Mouse (Mus musculus) cerebellum, adult 9-11 months (tissue): Measurements from ENCODE around the gene Cd244a.

ENCODE experiments used
- DNase-seq: peaks from one replicate; pipeline ENCODE4 v3.0.0; 2022

Gene Cd244a

GRCm38 (mm10) chr1:171584584-171584983, 25.6 kb downstream of the Cd244a start:
- no peak for DNase-seq

GRCm38 (mm10) chr1:171604686-171605085, 45.7 kb downstream of the Cd244a start:
- DNase-seq = no peak

DNA sequence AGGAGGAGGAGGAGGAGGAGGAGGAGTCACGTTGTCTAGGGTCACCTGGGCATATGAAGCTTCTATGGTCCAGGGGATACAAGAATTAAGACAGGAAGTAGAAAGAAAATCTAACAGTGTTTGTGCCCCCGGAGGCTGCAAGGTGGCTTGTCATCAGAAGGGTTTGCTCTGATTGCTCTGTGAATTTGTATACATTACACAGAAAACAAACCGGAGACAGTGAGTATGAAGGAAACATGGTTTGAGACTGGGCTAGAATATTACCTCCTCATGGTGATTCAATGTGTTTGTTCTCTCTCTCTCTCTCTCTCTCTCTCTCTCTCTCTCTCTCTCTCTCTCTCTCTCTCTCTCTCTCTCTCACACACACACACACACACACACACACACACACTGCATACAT, 47.7 kb downstream of the Cd244a start:
- DNase-seq = no peak

DNA sequence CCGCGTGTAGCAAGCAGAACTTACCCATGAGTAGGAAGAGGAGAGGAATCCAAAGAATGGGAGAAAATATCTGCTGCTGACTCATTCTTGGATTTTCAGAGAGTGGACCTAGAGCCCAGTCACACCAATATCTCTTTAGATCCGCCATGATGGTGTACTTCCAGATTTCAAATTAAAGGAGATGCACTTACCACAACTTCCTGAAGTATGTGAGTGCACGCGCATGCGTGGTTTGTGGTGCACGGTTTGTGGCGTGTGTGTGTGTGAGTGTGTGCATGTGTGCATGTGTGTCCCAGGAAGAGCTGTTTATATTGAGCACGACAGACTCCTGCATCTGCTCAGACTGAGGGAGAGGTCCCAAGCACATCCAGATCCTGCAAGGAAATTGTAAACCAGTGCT, 48.2 kb downstream of the Cd244a start, which contains the start of gene Ly9:
Gene Ly9 (minus strand): TSS at position 235 of the 400 bp plus-strand sequence.
- no peak for DNase-seq

GRCm38 (mm10) chr1:171610026-171610425, 51.0 kb downstream of the Cd244a start:
- no peak for DNase-seq

- DNase-seq = no peak
These were observed 51.8 kb downstream of the Cd244a start for GRCm38 (mm10) chr1:171610781-171611180.

GRCm38 (mm10) chr1:171613962-171614361, 55.0 kb downstream of the Cd244a start:
- DNase-seq = no peak

- DNase-seq = no peak
These were observed 58.0 kb downstream of the Cd244a start for GRCm38 (mm10) chr1:171616881-171617515.

DNA sequence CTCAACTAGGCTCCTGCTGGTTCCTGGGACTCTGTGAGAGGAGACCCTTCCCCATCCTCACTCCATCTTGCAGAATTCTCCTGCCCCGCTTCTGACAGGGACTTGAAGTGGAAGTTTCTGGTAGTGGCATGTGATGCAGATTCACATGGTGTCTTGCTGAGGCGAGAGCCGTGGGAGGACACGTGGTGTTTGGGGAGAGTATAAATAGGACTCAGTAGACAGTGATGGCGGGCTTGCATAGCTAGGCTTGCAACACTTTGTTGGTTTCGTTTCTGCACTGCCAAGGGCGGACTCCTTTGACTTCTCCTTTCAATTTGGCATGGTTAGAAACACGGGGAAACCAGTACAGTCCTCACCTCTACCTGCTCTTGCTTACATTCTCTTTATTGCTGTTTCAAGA, 60.0 kb downstream of the Cd244a start:
- DNase-seq = no peak

GRCm38 (mm10) chr1:171619645-171620044, 60.7 kb downstream of the Cd244a start:
- no peak for DNase-seq

- no peak for DNase-seq
These were observed 61.1 kb downstream of the Cd244a start for GRCm38 (mm10) chr1:171620091-171620490.

DNA sequence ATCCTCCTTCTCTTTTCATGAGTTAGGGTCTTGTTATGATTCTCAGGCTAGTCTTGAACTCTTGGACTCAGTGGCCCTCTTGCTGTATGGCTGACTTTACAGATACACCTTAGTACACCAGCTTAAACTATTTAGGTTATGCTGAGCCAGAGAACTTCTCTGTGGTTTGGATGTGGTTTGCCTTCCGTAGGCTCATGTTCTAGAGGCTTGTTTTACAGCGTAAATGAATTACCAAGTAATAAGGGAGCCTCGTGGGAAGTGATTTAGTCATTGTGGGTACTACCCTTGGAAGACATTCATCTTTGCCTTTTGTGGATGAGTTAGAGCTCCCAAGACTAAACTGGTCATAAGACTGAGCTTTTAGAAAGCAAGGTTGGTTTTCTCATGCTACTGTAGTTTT, 68.8 kb downstream of the Cd244a start:
- DNase-seq = no peak

GRCm38 (mm10) chr1:171629168-171629567, 70.2 kb downstream of the Cd244a start:
- no peak for DNase-seq

DNA sequence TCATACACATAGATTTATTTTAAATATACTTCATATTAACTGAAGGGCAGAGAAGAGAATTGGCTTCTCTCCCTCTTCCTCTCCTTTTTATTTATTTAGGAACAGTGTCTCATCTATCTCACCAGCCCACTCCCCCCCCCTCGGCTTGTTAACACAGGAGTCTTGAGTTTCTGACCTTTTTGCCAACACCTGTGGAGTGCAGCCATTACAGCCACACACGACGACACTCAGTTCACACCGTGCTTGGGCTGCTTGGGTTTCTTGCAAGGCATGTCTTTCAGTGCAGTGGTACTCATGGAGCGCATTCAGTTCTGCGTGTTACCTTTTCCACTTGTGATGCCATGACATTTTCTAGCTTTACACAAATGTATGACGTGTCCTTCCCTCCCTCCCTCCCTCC, 71.0 kb downstream of the Cd244a start:
- DNase-seq = no peak

- DNase-seq = no peak
These were observed 71.9 kb downstream of the Cd244a start for GRCm38 (mm10) chr1:171630912-171631311.

DNA sequence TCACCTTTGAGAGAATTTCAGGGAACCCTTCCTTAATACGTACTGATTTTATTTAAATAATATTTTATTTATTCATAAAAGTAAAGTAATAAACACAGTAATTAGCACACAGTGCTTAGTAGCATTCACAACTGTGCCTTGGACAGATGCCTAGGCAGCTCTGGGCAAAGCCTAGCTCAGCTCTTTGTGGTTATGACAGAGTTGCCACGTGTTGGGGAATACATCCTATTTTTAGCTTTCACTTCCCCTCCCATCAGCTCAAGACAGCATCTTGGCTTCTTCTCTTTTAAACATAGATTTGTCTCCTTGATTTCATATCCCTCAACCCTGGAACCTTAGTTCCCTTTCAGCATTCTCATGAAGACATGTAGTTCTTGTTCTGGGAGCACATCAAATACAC, 72.5 kb downstream of the Cd244a start:
- no peak for DNase-seq

DNA sequence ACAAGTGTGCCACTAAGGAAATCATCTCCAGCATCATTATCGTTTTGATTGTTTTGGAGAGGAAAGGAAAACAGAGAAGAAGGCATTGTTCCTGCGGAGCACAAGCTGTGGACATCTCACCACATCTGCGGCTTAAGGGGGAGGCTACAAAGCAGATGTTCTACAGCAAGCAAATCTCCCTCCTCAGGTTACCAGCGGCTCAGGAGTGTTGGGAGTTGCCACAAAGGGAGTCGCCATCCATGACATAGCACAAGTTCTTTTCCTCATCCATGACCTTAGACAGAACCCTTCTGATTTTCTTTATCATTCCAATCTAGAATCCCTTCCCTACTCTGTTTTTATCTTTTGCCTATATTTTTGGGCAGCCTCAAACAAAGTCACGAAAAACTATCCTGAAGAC, 76.7 kb downstream of the Cd244a start:
- DNase-seq = no peak

- no peak for DNase-seq
These were observed 78.1 kb downstream of the Cd244a start for GRCm38 (mm10) chr1:171637101-171637500.

GRCm38 (mm10) chr1:171638686-171639085, 79.7 kb downstream of the Cd244a start:
- no peak for DNase-seq

GRCm38 (mm10) chr1:171640796-171641195, 81.8 kb downstream of the Cd244a start:
- no peak for DNase-seq

- DNase-seq = no peak
These were observed 84.6 kb downstream of the Cd244a start for GRCm38 (mm10) chr1:171643612-171644011.

DNA sequence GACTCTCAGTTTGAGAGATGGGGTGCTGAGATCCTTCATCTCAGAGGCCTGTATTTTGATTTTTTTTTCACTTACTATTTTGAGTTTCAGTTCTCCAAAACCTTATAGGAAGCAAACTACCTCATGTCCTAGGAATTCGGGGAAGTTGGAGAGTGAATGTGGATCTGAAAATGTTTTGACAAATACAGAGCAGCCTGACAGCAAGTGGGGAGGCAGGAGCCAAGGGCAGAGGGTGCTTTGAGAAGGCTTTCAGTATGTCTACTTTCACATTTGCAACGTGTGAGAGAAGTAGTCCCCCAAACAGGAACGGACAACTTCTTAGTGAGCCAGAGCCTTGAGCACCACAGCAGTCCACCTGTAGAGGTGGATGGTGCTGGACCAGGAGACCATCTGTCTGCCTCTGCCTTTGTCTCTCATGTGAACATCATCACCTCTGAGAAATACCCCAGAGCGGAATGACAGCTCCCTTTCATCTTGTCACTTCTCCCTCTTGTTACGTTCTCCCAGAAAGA, 87.5 kb downstream of the Cd244a start:
- no peak for DNase-seq

DNA sequence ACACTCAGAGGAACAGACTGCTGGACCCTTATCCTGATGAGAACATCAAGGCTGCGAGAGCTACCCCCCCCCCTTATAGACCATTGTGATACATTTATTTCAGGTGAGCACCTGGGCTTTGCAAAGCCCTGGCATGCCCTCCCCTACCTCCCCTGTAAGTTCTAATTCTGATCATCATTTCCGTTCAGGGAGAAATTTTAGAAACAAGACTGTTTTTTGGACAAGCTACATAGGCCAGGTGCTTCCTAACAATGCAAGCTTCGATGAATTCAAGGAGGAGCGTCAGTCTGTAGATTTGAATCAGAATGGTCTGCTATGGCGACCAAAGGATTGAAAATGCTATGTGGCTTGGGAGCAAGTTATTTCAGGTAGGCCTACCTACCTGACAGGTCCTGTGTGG, 88.7 kb downstream of the Cd244a start:
- no peak for DNase-seq

- DNase-seq = no peak
These were observed 89.8 kb downstream of the Cd244a start for GRCm38 (mm10) chr1:171648840-171649239.

DNA sequence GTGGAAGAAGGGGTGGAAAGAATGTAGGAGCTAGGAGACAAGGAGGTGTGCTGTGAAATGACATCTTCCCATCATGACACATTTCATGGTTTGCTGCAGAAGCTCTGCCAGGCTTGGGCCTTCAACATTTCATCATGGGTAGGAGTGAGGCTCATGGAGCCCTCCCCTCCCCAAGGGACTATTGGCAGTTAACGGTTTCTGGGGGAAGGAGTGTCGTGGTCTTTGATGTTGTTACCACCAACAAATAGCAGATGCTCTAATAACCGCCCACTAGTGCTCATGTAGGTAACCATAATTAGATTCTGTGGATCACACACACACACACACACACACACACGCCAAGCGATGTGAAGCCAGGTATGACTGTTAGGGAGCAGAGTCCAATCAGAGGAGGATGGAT, 93.7 kb downstream of the Cd244a start, which contains the start of gene Slamf7:
Gene Slamf7 (minus strand): TSS at position 302 of the 400 bp plus-strand sequence.
- no peak for DNase-seq
